Mouse (Mus musculus): ENCODE measurements around the gene Elmo1.

Gene Elmo1

DNA sequence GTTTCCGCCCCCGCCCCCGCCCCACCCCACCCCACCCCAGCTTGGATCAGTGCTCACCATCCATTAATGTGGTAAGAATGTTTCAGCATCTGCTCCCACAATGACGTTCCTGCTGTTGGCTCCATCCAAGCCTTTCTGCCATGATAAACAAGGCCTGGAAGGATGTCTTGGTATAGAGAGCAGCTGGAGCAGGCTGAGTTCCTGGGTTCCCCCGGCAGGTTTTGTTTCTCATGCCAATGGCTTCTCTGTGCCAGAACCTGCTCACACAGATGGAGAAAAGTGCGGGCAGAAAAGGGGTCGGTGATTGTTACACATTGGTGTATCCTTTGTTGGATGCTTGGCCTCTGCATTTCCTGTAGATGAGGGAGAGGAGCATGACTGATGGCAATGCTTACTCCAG is 240.6 kb downstream of the Elmo1 start:
- no peak for DNase-seq

DNA sequence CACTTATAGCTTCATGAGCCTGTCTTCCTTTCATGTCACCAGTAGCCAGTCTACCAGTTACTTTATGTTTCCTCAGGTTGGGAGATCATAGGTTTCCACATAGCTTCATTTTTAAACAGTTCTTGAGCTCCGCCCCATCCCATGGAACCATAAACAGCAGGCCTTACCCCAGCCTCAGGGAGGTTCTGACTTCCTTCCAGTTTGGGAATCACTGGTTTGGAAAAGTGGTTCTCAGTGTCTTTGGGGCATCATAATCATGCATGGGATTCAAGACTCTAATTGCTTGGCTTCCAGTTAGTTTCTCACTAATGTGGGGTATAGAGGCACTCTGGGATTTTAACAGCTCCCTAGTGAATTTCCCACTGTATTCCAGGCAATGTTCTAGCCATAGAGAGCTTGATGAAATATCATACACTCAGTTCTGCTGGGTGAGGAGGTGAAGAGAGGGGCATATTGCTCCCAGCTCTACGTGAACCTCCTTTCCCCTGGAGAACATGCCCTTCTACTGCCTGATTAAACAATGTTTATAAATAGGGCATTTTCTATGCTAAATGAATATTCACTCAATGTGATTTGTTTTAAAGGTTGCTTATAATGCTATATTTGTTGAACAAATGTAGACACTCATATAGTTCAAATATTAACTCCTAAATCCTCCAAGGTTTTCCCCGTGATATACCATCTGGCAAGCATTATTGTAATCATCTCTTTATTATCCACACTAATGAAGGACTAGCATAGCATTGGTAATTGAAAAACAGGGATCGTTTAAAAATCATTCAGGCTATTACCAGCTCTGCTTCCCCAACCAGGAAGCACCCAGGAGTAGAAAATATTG is 244.9 kb downstream of the Elmo1 start:
- DNase-seq, result no peak

DNA sequence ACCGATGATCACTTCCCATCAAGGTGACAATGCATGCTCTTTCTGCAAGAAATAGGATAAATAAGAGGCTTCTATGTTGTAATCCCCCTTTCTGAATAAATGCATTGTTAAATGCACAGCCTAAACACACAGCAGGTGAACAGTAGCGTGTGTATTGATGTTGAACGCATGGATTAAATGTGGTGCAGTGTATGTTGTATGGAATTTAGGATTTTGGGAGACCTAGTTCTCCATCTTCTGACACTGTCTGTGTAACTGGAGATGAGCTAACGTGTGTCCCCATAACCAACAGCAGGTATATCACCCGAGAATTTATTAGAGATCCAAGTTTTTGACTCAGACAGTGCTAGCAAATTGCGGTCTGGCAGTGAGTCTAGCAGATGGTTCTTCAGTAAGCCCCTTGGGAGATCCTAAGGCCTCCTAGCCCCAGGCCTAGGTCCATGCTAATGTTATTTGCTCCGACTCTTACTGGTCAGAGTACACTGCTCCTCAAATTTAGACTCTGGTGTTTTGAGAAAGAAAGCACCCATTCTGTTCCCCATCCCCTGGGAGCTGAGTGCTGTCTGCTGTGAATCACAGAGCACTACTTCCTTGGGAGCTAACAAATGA is 245.6 kb downstream of the Elmo1 start:
- no peak for DNase-seq

DNA sequence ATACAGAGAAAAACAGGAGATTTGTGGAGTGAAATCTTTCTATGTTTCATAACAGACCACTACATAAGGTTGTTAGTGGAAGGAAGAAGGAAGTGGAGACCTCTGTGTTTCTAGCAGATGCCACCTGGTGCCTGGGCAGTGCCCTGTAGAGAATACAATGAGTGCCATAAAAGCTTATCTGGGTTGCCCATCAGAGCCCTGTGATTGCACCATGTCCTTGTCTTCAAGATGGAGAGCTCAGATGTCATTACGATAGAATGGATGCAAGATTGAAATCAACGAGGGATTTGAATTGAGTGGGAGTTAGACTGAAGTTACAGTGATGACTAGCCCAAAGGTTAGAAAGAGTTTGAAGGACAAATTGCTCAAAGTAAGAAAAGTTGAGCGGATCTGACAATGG is 252.5 kb downstream of the Elmo1 start:
- no peak for DNase-seq

DNA sequence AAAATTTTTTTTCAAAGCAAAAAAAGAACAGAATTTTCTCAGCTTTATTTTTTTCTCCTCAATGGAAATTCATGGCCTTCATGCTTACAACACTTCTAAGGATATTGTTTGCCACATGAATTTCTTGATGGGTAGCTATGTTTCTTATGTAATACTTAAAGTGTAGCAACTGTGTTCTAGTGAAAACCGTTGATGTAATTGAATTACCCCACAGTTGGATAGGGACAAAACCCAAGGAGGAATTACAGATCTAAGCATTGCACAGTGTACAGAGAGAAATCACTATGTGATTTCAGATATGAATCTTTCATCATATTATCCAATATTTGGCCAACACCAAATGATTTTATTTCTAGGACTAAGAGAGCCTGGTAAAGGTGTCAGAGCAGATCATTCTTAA is 259.4 kb downstream of the Elmo1 start:
- DNase-seq, result no peak

DNA sequence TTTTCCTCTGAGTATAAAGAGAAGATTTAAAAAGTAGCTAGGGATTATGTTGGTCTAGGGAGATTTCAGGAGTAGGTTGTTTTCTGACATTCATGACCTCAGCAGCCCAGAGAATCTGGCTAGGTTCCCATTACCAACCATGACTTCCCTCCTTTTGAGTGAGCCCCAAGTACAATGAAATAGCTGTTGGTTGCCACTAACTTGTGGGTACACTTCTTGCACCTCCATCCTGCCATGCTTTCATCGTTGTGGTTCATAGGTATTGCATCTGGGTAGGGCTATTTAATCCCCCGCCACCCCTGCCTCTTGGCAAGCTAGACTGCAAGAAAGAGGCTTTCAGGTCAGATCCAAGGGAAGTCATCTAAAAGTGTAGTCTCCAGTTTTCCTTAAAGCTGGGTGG is 262.2 kb downstream of the Elmo1 start:
- no peak for DNase-seq

DNA sequence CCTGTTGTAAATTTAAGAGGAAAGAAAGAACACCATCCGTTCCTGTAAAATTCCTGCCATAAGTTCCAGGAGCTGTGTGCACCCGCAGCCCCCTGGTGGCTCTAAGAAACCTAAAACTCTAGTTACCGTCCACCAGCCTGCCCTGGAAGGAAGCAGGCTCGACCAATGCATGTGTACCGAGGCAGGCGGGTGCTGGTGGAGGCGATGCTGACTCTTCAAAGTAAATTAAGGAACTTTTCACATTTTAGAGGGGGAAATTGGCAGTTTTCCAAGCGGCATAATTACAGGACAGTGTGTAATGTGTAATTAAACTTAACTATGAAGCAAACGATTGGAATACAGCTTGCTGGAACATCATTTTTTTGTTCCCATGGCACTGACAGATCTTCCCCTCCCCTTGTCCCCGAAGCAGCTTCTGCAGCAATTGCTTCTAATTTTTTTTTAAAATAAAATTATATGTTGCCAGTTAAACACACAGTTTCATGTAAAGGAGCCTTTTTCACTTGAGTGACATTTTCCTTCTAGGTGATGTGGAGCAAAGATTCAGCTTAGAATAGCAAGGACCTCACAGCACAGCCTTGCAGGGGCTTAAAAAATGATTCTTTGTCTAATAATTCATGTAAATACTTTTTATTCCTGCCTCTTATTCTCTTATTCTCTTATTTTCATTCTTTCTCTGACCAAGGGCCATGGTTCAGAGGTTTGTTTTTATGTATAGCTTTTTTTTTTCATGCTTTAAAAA is 263.6 kb downstream of the Elmo1 start:
- DNase-seq, result no peak

DNA sequence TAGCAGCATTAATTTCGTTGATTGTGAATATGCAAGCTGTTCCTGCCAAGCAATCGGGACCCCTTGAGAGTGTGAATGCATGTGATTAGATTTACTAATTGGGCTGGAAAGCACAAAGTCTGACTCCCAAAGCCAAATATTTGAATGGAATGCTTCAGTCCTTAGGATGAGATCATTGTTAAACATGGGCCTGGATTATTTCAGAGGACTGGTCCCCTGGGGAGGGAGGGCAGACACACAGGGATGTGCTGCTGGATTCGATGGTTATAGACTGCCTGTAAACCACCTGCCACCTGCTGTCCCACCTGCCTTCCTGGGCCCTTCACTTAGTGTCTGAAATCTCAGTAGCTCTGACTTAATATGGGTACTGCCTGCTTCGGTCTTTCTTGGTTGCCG is 264.2 kb downstream of the Elmo1 start:
- DNase-seq, result no peak

DNA sequence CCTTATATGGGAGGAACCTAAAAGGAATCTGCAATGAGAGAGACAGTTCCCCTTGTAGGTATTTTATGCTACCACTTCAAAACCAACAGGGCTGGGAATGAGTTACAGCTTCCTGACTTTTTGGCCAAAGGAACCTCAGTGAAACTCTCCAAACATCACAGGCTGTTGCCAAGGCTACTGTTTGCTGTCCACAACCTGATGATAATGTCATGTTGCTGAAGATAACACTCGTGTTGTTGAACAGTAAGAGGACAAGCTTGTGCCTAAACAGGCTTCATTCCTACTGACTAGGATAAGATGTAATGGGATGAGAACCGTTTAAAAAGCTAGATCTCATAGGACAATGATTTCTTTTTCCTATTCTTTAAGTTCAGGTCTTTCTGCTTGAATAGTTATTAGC is 272.1 kb downstream of the Elmo1 start:
- no peak for DNase-seq

DNA sequence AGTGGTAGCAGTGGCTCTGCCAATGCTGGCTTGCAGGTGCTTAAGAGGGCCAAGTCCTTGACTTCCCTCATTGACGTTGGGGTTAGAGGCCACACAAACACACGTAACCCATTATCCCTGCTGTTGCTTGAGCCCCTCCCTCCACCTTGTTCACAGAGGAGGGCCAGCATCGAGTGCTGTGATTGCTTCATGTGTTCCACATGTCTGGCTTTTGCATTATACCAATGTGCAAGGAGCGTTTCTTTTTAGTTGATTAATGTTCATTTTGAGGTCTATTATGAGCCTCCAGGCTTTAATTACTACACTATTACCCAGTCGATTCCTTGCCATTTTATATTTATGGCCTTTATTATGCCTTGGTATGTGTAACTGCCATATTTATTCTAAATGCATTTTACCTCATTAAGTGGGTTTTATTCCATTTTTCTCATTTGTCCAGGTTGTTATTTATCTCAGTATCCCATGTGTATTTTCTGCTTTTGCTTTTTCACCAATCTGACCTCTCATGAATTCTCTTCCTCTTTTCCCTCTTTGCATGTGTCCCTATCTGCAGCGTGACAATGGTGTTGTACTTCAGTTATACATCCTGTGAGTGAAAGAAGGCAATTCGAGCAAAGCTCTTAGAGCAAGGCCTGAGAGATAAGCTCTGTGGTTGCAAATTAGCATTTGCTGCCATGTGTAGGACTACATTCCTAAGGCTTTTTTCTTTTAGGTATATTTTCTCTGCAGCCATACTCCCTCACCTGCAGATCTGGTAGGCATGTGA is 275.6 kb downstream of the Elmo1 start:
- no peak for DNase-seq

DNA sequence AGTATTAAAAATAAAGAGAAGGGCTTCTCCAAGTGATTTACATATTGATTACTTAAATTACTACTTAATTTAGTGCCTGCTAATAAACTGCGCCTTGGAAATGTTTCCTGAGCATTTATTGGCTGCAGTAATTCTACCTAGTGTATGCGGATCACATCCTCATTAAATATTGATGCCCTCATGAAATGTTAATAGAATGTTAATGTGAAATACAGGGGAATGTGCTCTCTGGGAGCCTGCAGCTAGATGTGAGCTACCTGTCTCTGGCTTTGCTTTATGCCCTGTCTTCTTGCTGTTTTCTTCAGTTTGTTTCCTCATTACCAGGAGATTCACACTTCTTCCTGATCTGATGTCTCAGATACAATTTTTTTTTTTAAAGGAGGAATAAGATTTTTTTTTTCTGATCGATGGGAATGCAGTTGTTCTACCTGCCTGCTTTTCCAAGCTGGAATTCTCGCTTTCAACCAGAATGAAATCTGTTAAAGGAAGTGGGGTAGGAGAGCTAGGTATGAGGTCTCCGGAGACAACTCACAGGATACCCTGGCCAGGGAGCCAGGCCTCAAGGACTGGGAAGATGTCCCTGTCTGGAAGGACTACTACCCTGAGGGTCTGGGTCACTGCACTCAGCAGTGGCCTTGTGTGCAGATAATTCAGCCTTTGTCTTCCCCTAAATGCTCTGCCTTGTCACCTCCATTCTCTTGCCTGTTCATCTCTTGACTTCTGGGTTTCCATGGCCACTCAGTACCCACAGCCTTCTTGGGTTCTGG is 279.8 kb downstream of the Elmo1 start:
- no peak for DNase-seq

DNA sequence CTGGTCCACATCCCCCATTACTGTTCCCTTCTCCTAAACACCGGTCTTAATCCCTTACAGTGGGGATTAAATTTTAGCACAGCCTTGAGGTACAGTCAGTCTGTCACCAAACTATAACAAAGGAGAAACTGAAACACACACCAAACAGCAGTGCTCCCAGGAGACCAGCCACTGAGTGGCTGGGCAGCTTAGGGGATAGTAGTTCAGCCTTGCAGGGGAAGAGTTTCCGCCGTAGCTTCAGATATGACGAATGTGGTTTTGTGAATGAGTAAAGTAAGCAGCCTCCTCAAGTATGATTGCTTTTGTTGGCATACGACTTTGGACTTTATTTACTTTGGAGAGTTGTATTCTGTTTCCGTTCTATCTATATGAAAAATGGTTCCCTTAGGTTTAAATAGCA is 281.1 kb downstream of the Elmo1 start:
- DNase-seq, result no peak

DNA sequence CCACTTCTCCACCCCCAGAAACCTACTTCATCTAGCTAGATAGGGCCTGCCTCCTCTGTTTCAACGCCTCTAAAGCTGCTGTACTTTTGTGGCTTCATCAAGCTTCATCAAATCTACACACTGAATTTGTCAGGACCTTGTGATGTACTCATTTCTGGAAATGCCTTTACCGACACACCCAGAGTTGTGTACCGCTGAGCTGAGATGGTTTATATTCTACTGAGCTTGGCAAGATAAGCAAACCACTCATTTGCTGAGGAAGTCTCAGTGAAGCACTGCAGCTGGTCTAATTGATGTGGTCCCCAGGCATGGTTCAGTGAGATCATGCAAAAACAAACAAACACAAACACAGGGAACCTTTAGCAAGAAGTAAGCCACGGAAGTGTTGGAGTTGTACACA is 281.9 kb downstream of the Elmo1 start:
- no peak for DNase-seq

DNA sequence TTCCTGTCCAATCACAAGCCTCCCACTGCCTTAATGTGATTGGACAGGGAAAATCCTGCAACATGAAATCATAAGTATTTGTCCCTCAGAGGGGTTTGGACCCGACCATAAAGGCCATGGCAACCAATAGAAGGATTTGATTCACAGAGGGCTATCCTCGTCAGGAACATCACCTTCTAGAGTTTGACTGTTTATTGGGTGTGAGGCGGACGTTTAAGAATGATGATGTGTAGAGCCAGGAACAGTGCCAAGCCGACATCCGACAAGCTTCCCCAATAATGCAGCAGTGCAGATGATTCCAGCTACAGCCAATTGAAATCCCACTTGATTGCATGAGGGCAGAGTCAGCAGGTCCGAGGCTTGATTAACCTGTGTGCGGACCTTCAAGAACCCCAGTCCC is 288.5 kb downstream of the Elmo1 start:
- DNase-seq, result no peak

DNA sequence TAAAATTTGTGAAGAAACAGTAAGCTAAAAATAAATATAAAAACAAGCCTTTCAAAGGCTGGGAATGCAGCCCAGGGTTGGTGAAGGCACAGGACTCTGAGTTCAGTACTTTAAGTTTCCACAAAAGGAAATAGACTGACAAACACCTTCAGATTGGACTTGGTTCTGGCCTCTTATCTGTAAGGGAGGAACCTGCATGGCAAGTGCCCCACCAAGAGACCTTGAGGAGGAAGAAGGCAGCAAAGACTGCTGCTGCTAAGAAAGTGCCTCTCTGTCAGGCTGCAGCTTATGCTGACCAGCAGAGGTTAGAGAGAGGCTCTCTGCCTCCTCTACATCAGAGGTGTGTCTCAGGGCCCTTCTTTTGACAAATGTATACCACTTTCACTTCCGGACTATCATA is 293.5 kb downstream of the Elmo1 start:
- DNase-seq, result no peak

DNA sequence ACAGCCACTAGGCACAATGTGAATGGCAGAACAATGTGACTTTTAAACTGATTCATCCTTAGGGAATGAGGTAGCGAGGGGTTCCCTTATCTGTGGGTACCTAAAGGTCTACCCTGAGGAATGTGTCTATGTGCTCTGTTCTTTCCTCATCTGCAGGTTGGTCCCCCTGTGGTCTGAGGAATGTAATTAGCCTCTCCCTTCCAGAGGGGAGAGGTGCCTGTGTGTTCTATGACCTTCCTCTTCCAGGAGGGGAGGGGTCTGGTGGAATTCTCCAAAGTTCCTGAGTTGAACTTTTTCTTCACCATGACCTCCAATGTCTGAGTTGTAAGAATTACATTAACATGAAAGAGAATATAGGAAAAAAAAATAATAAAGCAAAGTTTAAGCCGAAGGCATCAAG is 294.4 kb downstream of the Elmo1 start:
- DNase-seq, result no peak

DNA sequence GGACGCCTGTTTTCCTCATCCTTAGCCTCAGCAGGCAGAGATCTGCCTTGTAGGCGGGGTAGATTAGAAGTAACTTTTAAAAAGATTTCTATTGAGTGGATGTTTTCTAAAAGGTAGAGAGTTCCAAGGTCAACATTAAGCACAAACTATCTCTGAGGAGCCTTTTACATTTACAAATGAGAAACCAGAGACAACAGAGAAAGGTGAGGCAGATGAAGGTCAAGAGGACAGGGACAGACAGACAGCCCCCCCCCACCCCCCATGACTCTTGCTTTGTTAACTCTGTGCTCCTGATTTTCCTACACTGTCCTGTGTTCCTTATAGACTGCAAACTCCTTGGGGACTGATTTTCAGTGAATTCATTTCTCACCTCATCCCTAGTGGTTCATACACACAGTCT is 295.0 kb downstream of the Elmo1 start:
- DNase-seq, result no peak

DNA sequence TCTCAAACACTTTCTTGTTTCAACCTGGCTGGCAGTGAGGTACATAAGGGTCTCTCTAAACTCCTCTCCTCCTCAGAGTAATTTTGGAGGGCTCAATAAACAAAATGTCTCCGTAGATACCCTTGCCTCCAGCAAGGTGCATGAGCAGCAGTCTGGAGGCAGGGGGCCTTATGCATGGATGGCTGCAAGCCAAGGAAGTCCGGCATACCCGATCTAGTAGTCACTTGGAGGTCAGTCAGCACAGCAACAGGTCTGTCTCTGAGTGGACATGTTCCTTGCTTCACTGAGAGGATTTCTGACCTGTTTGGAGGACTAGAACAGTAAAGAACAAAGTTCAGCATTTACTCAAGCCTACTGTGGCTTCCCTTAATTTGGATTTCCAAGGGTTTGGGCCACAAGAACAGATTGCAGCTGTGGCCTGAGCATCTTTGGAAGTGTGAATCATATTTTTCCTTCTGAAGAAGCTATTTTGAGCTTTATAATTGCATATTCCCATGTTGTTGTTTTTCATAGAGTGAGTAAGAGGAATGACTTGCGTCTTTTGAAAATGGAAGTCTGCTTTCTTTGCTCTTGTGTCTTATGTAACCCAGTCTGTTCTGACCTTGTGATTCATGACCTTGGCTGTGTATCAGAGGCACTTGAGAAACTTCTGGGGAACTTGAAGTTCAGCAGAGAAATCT is 296.2 kb downstream of the Elmo1 start:
- no peak for DNase-seq

DNA sequence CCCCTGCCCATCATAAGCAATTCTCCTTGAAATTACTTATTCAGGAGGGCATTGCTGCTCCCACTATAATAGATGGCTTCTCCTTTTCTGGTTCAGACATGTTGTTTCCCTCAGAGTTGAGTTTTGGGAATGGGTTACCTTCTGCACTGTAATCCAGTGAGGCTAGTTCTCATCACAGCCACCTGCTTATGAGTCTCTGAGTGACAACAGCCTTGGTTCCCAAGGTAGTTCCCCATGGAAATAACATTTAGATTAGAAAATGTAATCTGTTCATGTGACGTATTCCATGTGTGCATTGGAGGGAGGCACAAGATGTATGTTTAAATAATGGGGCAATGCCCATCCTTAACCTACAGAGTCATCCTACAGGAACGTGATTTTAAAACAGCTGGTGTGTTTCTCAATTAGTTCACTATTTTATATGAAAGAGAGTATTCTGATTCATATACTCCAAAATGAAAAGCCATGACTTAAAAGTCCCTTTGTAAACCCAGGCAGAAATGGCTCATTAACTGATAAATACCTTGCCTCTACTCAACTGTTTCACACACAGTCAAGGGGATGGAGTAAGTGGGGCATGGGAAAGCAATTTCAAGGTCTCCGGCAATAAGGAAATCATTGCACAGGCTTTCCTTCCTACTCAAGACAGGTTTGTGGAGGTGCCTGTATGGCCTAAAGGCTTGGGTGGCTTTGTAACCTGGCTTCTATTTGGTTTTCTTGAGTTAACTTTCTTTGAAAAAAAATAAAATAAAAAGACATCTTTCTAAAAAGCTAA is 302.6 kb downstream of the Elmo1 start:
- DNase-seq, result no peak

DNA sequence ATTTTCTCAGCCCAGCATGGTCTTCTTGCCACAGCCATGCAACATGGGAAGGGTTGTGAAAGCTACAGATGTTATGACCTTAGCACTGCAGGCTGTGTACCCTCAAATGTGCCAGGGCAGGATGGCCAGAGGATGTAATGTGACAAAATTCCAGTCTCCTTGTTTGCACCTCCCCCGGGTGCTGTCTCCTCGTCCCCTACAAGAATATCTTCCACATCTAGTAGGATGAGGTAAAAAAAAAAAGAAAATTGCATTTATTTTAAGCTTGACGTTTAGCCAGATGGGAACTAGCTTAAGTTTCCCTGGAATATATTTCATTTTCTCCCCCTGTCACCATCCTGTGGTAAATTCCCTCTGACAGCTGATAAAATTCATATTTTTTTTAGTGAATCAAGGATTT is 307.3 kb downstream of the Elmo1 start:
- no peak for DNase-seq

DNA sequence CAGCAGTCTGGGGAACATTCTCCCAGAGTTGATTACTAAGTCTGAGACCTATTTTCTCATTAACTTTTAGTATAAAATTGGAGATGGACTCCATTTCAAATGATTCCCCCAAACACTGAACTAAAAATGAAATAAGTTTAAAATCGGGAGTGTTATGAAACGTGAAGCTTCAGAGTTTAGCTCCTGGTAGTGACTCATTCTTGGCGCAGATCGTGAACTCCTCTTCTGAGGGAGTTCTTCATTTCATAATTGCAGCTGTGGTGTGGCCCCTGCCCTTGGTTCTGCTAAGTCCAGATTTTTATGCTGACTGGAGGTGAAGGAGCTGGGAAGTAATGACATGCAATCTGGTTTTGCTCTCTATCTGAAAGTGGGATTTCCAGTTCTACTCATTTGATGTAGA is 307.9 kb downstream of the Elmo1 start:
- DNase-seq, result no peak

Measured in cerebellum, adult 18-20 months (tissue).